Mouse (Mus musculus) ES-Bruce4 (cell line): ENCODE data around the gene Ndufa13.

Source experiments
- CTCF ChIP-seq: IDR thresholded peaks from one replicate; pipeline ENCODE4 v1.8.1; 2011; ENCODE audit warnings: low read depth, low read length
- POLR2A ChIP-seq: IDR thresholded peaks from one replicate; pipeline ENCODE4 v1.8.1; 2011; ENCODE audit warnings: low read length; ENCODE audit not compliant: insufficient read depth

DNA sequence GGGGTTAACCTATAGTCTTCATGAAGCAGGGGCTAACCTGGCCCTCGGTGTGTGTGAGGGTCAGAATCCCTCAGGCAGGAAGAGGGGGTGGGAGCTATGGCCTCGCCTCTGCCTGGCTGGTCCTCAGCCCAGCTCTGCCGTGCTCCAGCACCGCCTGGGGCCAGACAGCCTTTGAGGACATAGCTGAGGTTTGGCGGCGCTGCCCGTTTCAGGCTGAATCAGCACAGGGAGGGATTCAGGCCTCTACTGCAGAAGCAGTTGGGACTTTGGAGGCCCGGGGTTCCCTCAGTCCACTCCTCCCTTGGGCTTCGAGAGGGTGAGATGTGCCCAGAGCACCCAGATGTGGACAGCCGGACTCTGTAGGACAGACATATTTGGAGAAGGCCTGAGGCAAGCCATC, 26.3 kb downstream of the Ndufa13 start:
- no peak for TF ChIP-seq CTCF
- TF ChIP-seq POLR2A, result no peak
